Mouse (Mus musculus) neural tube, embryonic 14.5 days (tissue): ENCODE measurements at regions not wholly inside any gene's neighbourhood (a gene's known extent, or its start where the extent isn't known, plus 50 kb on each side); places are given as distances from the start of the nearest gene placed in this dataset.

Experiments used
- ATAC-seq: fragments of 200-750 bp; cut with Nextera tagmentation; 2 replicates; pipeline ENCODE4 v1.8.0; 2017; ENCODE audit warnings: low read depth, mild to moderate bottlenecking, moderate TSS enrichment, moderate library complexity
- H3K27ac ChIP-seq: fragments of 300-500 bp; sonication (generic); 2 replicates; pipeline ENCODE4 v1.5.1; 2014; ENCODE audit warnings: low read depth, mild to moderate bottlenecking, control low read depth, low read length, moderate library complexity, mixed read lengths
- H3K27me3 ChIP-seq: fragments of 300-500 bp; sonication (generic); 2 replicates; pipeline ENCODE4 v1.6.1; 2014; ENCODE audit warnings: low read length; ENCODE audit not compliant: control insufficient read depth, insufficient read depth
- H3K36me3 ChIP-seq: fragments of 300-500 bp; sonication (generic); 2 replicates; pipeline ENCODE4 v1.6.1; 2014; ENCODE audit warnings: low read length, mixed read lengths; ENCODE audit not compliant: control insufficient read depth, insufficient read depth
- H3K4me1 ChIP-seq: fragments of 300-500 bp; sonication (generic); 2 replicates; pipeline ENCODE4 v1.6.1; 2014; ENCODE audit warnings: low read length; ENCODE audit not compliant: control insufficient read depth, insufficient read depth
- H3K4me2 ChIP-seq: fragments of 300-500 bp; sonication (generic); 2 replicates; pipeline ENCODE4 v1.6.1; 2014; ENCODE audit warnings: mild to moderate bottlenecking, low read depth, low read length, control low read depth
- H3K4me3 ChIP-seq: fragments of 300-500 bp; sonication (generic); 2 replicates; pipeline ENCODE4 v1.5.1; 2014; ENCODE audit warnings: low read depth, low read length, control low read depth, mixed read lengths
- H3K9ac ChIP-seq: fragments of 300-500 bp; sonication (generic); replicated peaks from 2 replicates; pipeline ENCODE4 v1.6.1; 2014; ENCODE audit warnings: low read depth, mild to moderate bottlenecking, control low read depth, low read length, mixed read lengths
- H3K9me3 ChIP-seq: fragments of 300-500 bp; sonication (generic); 2 replicates; pipeline ENCODE4 v1.6.1; 2016; ENCODE audit warnings: low read length; ENCODE audit not compliant: control insufficient read depth
- WGBS: fragments of 180-500 bp; shearing (Covaris S2); extraction: QIAGEN DNeasy Blood & Tissue Kit; methylation state at CpG from one replicate; pipeline ENCODE4 v1.1.7; 2014; 5-methylcytosine and 5-hydroxymethylcytosine counted together

GRCm38 (mm10) chr5:9954652-9955051, 229.7 kb upstream of the Grm3 start:
- peak; percentile 63; the same call in 1 of the 2 replicates for ATAC-seq
- H3K27ac ChIP-seq = no peak overlapping the region
- H3K9me3 ChIP-seq = no peaks in the 10 kb centered on the region
- no peak overlapping the region for H3K4me2 ChIP-seq
- no peaks in the 10 kb centered on the region for H3K27me3 ChIP-seq
- H3K9ac ChIP-seq = no peak overlapping the region
- no peaks in the 10 kb centered on the region for H3K4me1 ChIP-seq
- H3K36me3 ChIP-seq = no peaks in the 10 kb centered on the region
- WGBS = 17% methylated on average over 3 of the region's 3 CpGs
- H3K4me3 ChIP-seq = no peak overlapping the region

- H3K27ac ChIP-seq = no peak overlapping the region
- no peak overlapping the region for H3K4me3 ChIP-seq
- no peaks in the 10 kb centered on the region for H3K9me3 ChIP-seq
- no peak overlapping the region for H3K4me2 ChIP-seq
- WGBS = 78% methylated on average over 2 of the region's 2 CpGs
- ATAC-seq = no peak
- no peaks in the 10 kb centered on the region for H3K27me3 ChIP-seq
- H3K36me3 ChIP-seq = no peaks in the 10 kb centered on the region
- no peaks in the 10 kb centered on the region for H3K4me1 ChIP-seq
- H3K9ac ChIP-seq = no peak overlapping the region
Observed at GRCm38 (mm10) chr5:9938746-9939145, 213.8 kb upstream of the Grm3 start.

GRCm38 (mm10) chr5:9912936-9913335, 188.0 kb upstream of the Grm3 start:
- ATAC-seq = no peak
- no peak overlapping the region for H3K4me3 ChIP-seq
- no peaks in the 10 kb centered on the region for H3K27me3 ChIP-seq
- H3K4me2 ChIP-seq = no peak overlapping the region
- no peaks in the 10 kb centered on the region for H3K36me3 ChIP-seq
- no peaks in the 10 kb centered on the region for H3K4me1 ChIP-seq
- H3K9ac ChIP-seq = no peak overlapping the region
- 74% methylated on average over 3 of the region's 3 CpGs for WGBS
- no peaks in the 10 kb centered on the region for H3K9me3 ChIP-seq
- H3K27ac ChIP-seq = no peak overlapping the region

- no peaks in the 10 kb centered on the region for H3K27me3 ChIP-seq
- ATAC-seq = no peak
- WGBS = 96% methylated on average over 1 of the region's 1 CpGs
Observed at GRCm38 (mm10) chr5:9911783-9912182, 186.8 kb upstream of the Grm3 start.

GRCm38 (mm10) chr5:9911089-9911473, 186.1 kb upstream of the Grm3 start:
- ATAC-seq = no peak
- H3K27me3 ChIP-seq = no peaks in the 10 kb centered on the region
- no peak overlapping the region for H3K4me3 ChIP-seq
- H3K4me1 ChIP-seq = no peaks in the 10 kb centered on the region
- no peaks in the 10 kb centered on the region for H3K36me3 ChIP-seq
- H3K9me3 ChIP-seq = no peaks in the 10 kb centered on the region
- H3K9ac ChIP-seq = no peak overlapping the region
- H3K4me2 ChIP-seq = no peak overlapping the region
- no peak overlapping the region for H3K27ac ChIP-seq

More at GRCm38 (mm10) chr5:9911783-9912182, 186.8 kb upstream of the Grm3 start:
- Histone ChIP-seq H3K9me3 (no peaks in the 10 kb centered on the region), H3K4me1 (no peaks in the 10 kb centered on the region), H3K4me2 (no peak overlapping the region), H3K27ac (no peak overlapping the region), H3K4me3 (no peak overlapping the region), H3K9ac (no peak overlapping the region), H3K36me3 (no peaks in the 10 kb centered on the region)

GRCm38 (mm10) chr5:9910452-9911088, 185.6 kb upstream of the Grm3 start:
- H3K27ac ChIP-seq = no peak overlapping the region
- H3K36me3 ChIP-seq = no peaks in the 10 kb centered on the region
- no peak overlapping the region for H3K9ac ChIP-seq
- no peak overlapping the region for H3K4me3 ChIP-seq
- no peaks in the 10 kb centered on the region for H3K4me1 ChIP-seq
- H3K4me2 ChIP-seq = no peak overlapping the region
- no peaks in the 10 kb centered on the region for H3K27me3 ChIP-seq
- 62% methylated on average over 1 of the region's 1 CpGs for WGBS
- H3K9me3 ChIP-seq = no peaks in the 10 kb centered on the region
- ATAC-seq = no peak

GRCm38 (mm10) chr5:9895297-9895696, 170.3 kb upstream of the Grm3 start:
- ATAC-seq = no peak

GRCm38 (mm10) chr5:9878063-9878462, 153.1 kb upstream of the Grm3 start:
- H3K9me3 ChIP-seq = no peaks in the 10 kb centered on the region
- no peak overlapping the region for H3K4me2 ChIP-seq
- ATAC-seq = no peak
- no peaks in the 10 kb centered on the region for H3K4me1 ChIP-seq
- 69% methylated on average over 1 of the region's 1 CpGs for WGBS
- H3K27me3 ChIP-seq = no peaks in the 10 kb centered on the region
- H3K36me3 ChIP-seq = no peaks in the 10 kb centered on the region
- H3K9ac ChIP-seq = no peak overlapping the region
- H3K27ac ChIP-seq = no peak overlapping the region
- no peak overlapping the region for H3K4me3 ChIP-seq

More at GRCm38 (mm10) chr5:9895297-9895696, 170.3 kb upstream of the Grm3 start:
- Histone ChIP-seq H3K4me1 (no peaks in the 10 kb centered on the region), H3K4me3 (no peak overlapping the region), H3K27ac (no peak overlapping the region), H3K4me2 (no peak overlapping the region), H3K9me3 (no peaks in the 10 kb centered on the region), H3K27me3 (no peaks in the 10 kb centered on the region), H3K9ac (no peak overlapping the region), H3K36me3 (no peaks in the 10 kb centered on the region)
- 76% methylated on average over 2 of the region's 2 CpGs for WGBS

GRCm38 (mm10) chr5:9869091-9869490, 144.1 kb upstream of the Grm3 start:
- 81% methylated on average over 4 of the region's 4 CpGs for WGBS
- H3K27me3 ChIP-seq = no peaks in the 10 kb centered on the region
- no peak overlapping the region for H3K27ac ChIP-seq
- no peaks in the 10 kb centered on the region for H3K9me3 ChIP-seq
- H3K4me2 ChIP-seq = no peak overlapping the region
- no peak for ATAC-seq
- H3K4me3 ChIP-seq = no peak overlapping the region
- H3K4me1 ChIP-seq = no peaks in the 10 kb centered on the region
- H3K9ac ChIP-seq = no peak overlapping the region
- H3K36me3 ChIP-seq = no peaks in the 10 kb centered on the region
